Mouse (Mus musculus) intestine, embryonic 15.5 days (tissue): ENCODE results near the gene Gm26620. TPM values are rescaled to one million over a fixed set of nuclear protein-coding genes. Genes with fewer than 3 reads are reported as not detected.

Experiments used
- ATAC-seq: fragments of 200-750 bp; cut with Nextera tagmentation; 2 replicates; pipeline ENCODE4 v1.8.0; 2017; ENCODE audit warnings: moderate TSS enrichment, moderate library complexity
- H3K27ac ChIP-seq: fragments of 300-500 bp; sonication (generic); 2 replicates; pipeline ENCODE4 v1.5.1; 2015; ENCODE audit warnings: mild to moderate bottlenecking, inconsistent platforms
- H3K27me3 ChIP-seq: fragments of 300-500 bp; sonication (generic); replicated peaks from 2 replicates; pipeline ENCODE4 v1.6.1; 2015; ENCODE audit warnings: inconsistent platforms
- H3K36me3 ChIP-seq: fragments of 300-500 bp; sonication (generic); 2 replicates; pipeline ENCODE4 v1.6.1; 2015; ENCODE audit warnings: inconsistent platforms
- H3K4me1 ChIP-seq: fragments of 300-500 bp; sonication (generic); replicated peaks from 2 replicates; pipeline ENCODE4 v1.6.1; 2015; ENCODE audit warnings: inconsistent platforms
- H3K4me2 ChIP-seq: fragments of 300-500 bp; sonication (generic); replicated peaks from 2 replicates; pipeline ENCODE4 v1.6.1; 2015; ENCODE audit warnings: mild to moderate bottlenecking, inconsistent platforms
- H3K4me3 ChIP-seq: fragments of 300-500 bp; sonication (generic); replicated peaks from 2 replicates; pipeline ENCODE4 v1.5.1; 2015; ENCODE audit warnings: inconsistent platforms
- H3K9ac ChIP-seq: fragments of 300-500 bp; sonication (generic); 2 replicates; pipeline ENCODE4 v1.6.1; 2015; ENCODE audit warnings: inconsistent platforms
- H3K9me3 ChIP-seq: fragments of 300-500 bp; sonication (generic); 2 replicates; pipeline ENCODE4 v1.6.1; 2016; ENCODE audit warnings: inconsistent platforms
- whole genome bisulfite sequencing: fragments of 180-500 bp; shearing (Covaris S2); methylation state at CpG from one replicate; pipeline ENCODE4 v1.1.7; 2015; 5-methylcytosine and 5-hydroxymethylcytosine counted together
- polyA plus RNA-seq: library from polyadenylated mRNA; unstranded; fragments of >200 nt; fragmentation: Nextera tagmentation; extraction: Ambion mirVana; gene quantifications from 2 replicates; pipeline ENCODE4 v1.2.1, GENCODE M21; 2015

Gm26620 gene
- polyA plus RNA-seq, 1 experiment from 2014 or later: 2.4 TPM

GRCm38 (mm10) chr1:170876906-170877305, 8.0 kb upstream of the Gm26620 start:
- H3K4me3 ChIP-seq: no peak overlapping the region
- ATAC-seq: no peak
- no peak overlapping the region for H3K27ac ChIP-seq
- peaks cover 16% of the 10 kb centered on the region for H3K36me3 ChIP-seq
- no peak overlapping the region for H3K9ac ChIP-seq
- no peaks in the 10 kb centered on the region for H3K9me3 ChIP-seq
- H3K4me1 ChIP-seq: no peaks in the 10 kb centered on the region
- no peaks in the 10 kb centered on the region for H3K27me3 ChIP-seq
- H3K4me2 ChIP-seq: no peak overlapping the region
- 90% methylated on average over 5 of the region's 5 CpGs for WGBS

- Histone ChIP-seq H3K4me1 (no peaks in the 10 kb centered on the region), H3K27me3 (no peaks in the 10 kb centered on the region), H3K4me3 (no peak overlapping the region), H3K9ac (no peak overlapping the region), H3K4me2 (peak overlapping the region; percentile 59), H3K27ac (peak overlapping the region; percentile 0; the same call in 1 of the 2 replicates), H3K9me3 (no peaks in the 10 kb centered on the region), H3K36me3 (peaks cover 17% of the 10 kb centered on the region)
- peak; percentile 50 for ATAC-seq
- 45% methylated on average over 5 of the region's 5 CpGs for WGBS
Measured at GRCm38 (mm10) chr1:170882915-170883485, 1.9 kb upstream of the Gm26620 start.

- peak overlapping the region; percentile 83 for H3K9ac ChIP-seq
- H3K9me3 ChIP-seq: no peaks in the 10 kb centered on the region
- peak overlapping the region; percentile 81 for H3K4me3 ChIP-seq
- H3K4me1 ChIP-seq: no peaks in the 10 kb centered on the region
- H3K27ac ChIP-seq: peak overlapping the region; percentile 91
- H3K4me2 ChIP-seq: peak overlapping the region; percentile 59
- peaks cover 9% of the 10 kb centered on the region for H3K36me3 ChIP-seq
- WGBS: 14% methylated on average over 8 of the region's 8 CpGs
- no peaks in the 10 kb centered on the region for H3K27me3 ChIP-seq
- peak; percentile 13; the same call in 1 of the 2 replicates for ATAC-seq
Measured at GRCm38 (mm10) chr1:170884390-170884789, 475 bp upstream of the Gm26620 start.

GRCm38 (mm10) chr1:170886044-170886458, 1.2 kb downstream of the Gm26620 start:
- no peak overlapping the region for H3K4me3 ChIP-seq
- no peaks in the 10 kb centered on the region for H3K9me3 ChIP-seq
- H3K27me3 ChIP-seq: no peaks in the 10 kb centered on the region
- H3K9ac ChIP-seq: no peak overlapping the region
- no peaks in the 10 kb centered on the region for H3K4me1 ChIP-seq
- peak overlapping the region; percentile 20; the same call in 1 of the 2 replicates for H3K4me2 ChIP-seq
- peaks cover 7% of the 10 kb centered on the region; the same call in 1 of the 2 replicates for H3K36me3 ChIP-seq
- no peak for ATAC-seq
- WGBS: 14% methylated on average over 6 of the region's 6 CpGs
- peak overlapping the region; percentile 45 for H3K27ac ChIP-seq

GRCm38 (mm10) chr1:170889310-170889709, 4.4 kb downstream of the Gm26620 start:
- ATAC-seq: no peak
- Histone ChIP-seq H3K9me3 (no peaks in the 10 kb centered on the region), H3K9ac (no peak overlapping the region), H3K4me3 (no peak overlapping the region), H3K36me3 (no peaks in the 10 kb centered on the region), H3K4me1 (peaks cover 3% of the 10 kb centered on the region; the same call in 1 of the 2 replicates), H3K27ac (no peak overlapping the region), H3K4me2 (no peak overlapping the region), H3K27me3 (no peaks in the 10 kb centered on the region)
- WGBS: 79% methylated on average over 4 of the region's 4 CpGs

GRCm38 (mm10) chr1:170891646-170892045, 6.8 kb downstream of the Gm26620 start:
- 53% methylated on average over 2 of the region's 2 CpGs for WGBS

GRCm38 (mm10) chr1:170892279-170892678, 7.4 kb downstream of the Gm26620 start:
- Histone ChIP-seq H3K9me3 (no peaks in the 10 kb centered on the region), H3K36me3 (no peaks in the 10 kb centered on the region), H3K9ac (no peak overlapping the region), H3K4me1 (peaks cover 3% of the 10 kb centered on the region; the same call in 1 of the 2 replicates), H3K4me2 (no peak overlapping the region), H3K27ac (no peak overlapping the region), H3K4me3 (no peak overlapping the region), H3K27me3 (no peaks in the 10 kb centered on the region)
- no peak for ATAC-seq
- 50% methylated on average over 1 of the region's 1 CpGs for WGBS

More at GRCm38 (mm10) chr1:170891646-170892045, 6.8 kb downstream of the Gm26620 start:
- Histone ChIP-seq H3K4me3 (no peak overlapping the region), H3K27me3 (no peaks in the 10 kb centered on the region), H3K4me2 (no peak overlapping the region), H3K27ac (no peak overlapping the region), H3K36me3 (no peaks in the 10 kb centered on the region), H3K9me3 (no peaks in the 10 kb centered on the region), H3K4me1 (peaks cover 3% of the 10 kb centered on the region; the same call in 1 of the 2 replicates), H3K9ac (no peak overlapping the region)
- no peak for ATAC-seq

GRCm38 (mm10) chr1:170894603-170895602, 10.0 kb downstream of the Gm26620 start:
- Histone ChIP-seq H3K36me3 (no peaks in the 10 kb centered on the region), H3K4me3 (no peak overlapping the region), H3K27ac (no peak overlapping the region), H3K9ac (no peak overlapping the region), H3K27me3 (no peaks in the 10 kb centered on the region), H3K4me2 (no peak overlapping the region), H3K4me1 (peaks cover 3% of the 10 kb centered on the region; the same call in 1 of the 2 replicates), H3K9me3 (no peaks in the 10 kb centered on the region)
- peak; percentile 23; the same call in 1 of the 2 replicates for ATAC-seq
- WGBS: 57% methylated on average over 9 of the region's 9 CpGs

GRCm38 (mm10) chr1:170896651-170897281, 11.9 kb downstream of the Gm26620 start:
- ATAC-seq: no peak
- H3K27ac ChIP-seq: no peak overlapping the region
- H3K4me3 ChIP-seq: no peak overlapping the region
- H3K4me2 ChIP-seq: no peak overlapping the region
- no peaks in the 10 kb centered on the region for H3K36me3 ChIP-seq
- no peaks in the 10 kb centered on the region for H3K9me3 ChIP-seq
- H3K27me3 ChIP-seq: no peaks in the 10 kb centered on the region
- peaks cover 2% of the 10 kb centered on the region; the same call in 1 of the 2 replicates for H3K4me1 ChIP-seq
- no peak overlapping the region for H3K9ac ChIP-seq
- WGBS: 81% methylated on average over 5 of the region's 5 CpGs

GRCm38 (mm10) chr1:170898413-170899075, 13.7 kb downstream of the Gm26620 start:
- H3K27me3 ChIP-seq: no peaks in the 10 kb centered on the region; the same call in 1 of the 2 replicates
- H3K9ac ChIP-seq: no peak overlapping the region
- H3K36me3 ChIP-seq: no peaks in the 10 kb centered on the region
- ATAC-seq: no peak
- H3K27ac ChIP-seq: no peak overlapping the region
- no peak overlapping the region for H3K4me3 ChIP-seq
- WGBS: 54% methylated on average over 16 of the region's 16 CpGs
- no peak overlapping the region for H3K4me2 ChIP-seq
- no peaks in the 10 kb centered on the region for H3K9me3 ChIP-seq
- H3K4me1 ChIP-seq: no peaks in the 10 kb centered on the region

GRCm38 (mm10) chr1:170900799-170901467, 16.1 kb downstream of the Gm26620 start:
- Histone ChIP-seq H3K27me3 (no peaks in the 10 kb centered on the region; the same call in 1 of the 2 replicates), H3K9ac (no peak overlapping the region), H3K9me3 (no peaks in the 10 kb centered on the region), H3K27ac (no peak overlapping the region), H3K4me2 (peak overlapping the region; percentile 43; the same call in 1 of the 2 replicates), H3K4me3 (no peak overlapping the region), H3K36me3 (no peaks in the 10 kb centered on the region), H3K4me1 (no peaks in the 10 kb centered on the region)
- 34% methylated on average over 10 of the region's 10 CpGs for WGBS
- ATAC-seq: peak; percentile 54
